Mouse (Mus musculus): ENCODE data around the gene Pld1. TPM values are rescaled to one million over a fixed set of nuclear protein-coding genes. Genes with fewer than 3 reads are reported as not detected.

Pld1 gene
- total RNA-seq, 2 experiments from 2014 or later = 12.1 to 16.4 TPM

GRCm38 (mm10) chr3:28034707-28035333, 96.3 kb downstream of the Pld1 start:
- no peak for DNase-seq
- intact Hi-C loops (cut with DNase I) = no loop called here

DNA sequence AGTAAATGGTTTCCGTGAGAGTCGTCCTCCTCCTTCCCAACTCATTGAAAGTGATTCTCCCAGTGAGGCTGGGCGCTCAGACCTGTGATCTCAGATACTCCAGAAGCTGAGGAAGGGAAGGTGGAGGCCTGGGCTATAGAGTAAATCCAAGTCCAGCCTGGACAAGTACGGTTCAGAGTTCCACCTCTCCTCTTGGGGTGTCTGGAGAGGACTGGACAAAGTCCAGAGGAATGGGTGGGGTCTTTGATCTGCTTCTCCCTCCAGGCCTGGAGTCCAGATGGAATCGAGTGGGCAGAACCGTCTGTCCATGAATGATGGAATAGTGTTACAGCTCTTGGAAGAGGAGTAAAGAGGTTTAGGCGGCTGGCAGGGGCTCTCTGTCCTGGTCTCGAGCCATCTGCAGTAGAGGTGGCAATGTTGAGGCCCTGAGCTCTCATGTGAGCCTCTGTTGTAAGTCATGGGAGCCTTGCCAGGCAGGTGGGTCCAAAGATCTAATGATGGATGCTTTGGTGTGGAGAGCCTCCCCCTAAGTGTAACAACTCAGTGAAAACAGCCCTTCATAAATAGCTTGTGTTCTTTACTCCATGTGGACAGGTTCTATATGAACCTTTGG, 98.9 kb downstream of the Pld1 start:
- no peak for DNase-seq
- intact Hi-C loops (cut with DNase I) = no loop called here

- intact Hi-C loops (cut with DNase I) = loop anchor here (2.0 kb wide), 1 partner anchor 55 kb away; no protein-coding TSS in a partner anchor
- DNase-seq = no peak
Measured at GRCm38 (mm10) chr3:28038106-28038505, 99.6 kb downstream of the Pld1 start.

- intact Hi-C loops (cut with DNase I) = loop anchor here (2.0 kb wide), 1 partner anchor 57 kb away; no protein-coding TSS in a partner anchor
- DNase-seq = peak; percentile 34 to 46
Measured at GRCm38 (mm10) chr3:28039760-28040159, 101.3 kb downstream of the Pld1 start.

GRCm38 (mm10) chr3:28041236-28041635, 102.7 kb downstream of the Pld1 start:
- DNase-seq = no peak
- intact Hi-C loops (cut with DNase I) = no loop called here

GRCm38 (mm10) chr3:28042366-28042765, 103.9 kb downstream of the Pld1 start:
- no peak for DNase-seq
- intact Hi-C loops (cut with DNase I) = no loop called here

GRCm38 (mm10) chr3:28047599-28047998, 109.1 kb downstream of the Pld1 start:
- intact Hi-C loops (cut with DNase I) = no loop called here

DNA sequence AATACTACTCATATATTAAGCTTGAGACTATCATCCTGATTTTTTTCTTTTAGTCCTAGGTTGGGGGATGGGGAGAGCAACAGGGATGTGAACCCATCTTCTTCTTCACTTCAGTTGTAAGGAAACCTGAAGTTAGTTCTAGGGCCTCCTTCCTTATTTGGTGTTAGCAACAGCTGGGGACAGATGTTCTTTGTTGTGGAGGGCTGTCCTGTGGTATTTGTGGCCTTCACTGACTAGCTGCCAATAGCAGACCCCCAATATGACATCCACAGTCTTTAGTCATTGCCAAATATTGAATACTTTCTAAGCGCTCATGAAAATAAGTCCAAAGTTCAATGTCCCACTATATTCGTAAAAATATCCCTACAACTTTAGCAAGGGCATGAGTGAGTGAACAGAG, 111.0 kb downstream of the Pld1 start:
- intact Hi-C loops (cut with DNase I) = no loop called here
- no peak for DNase-seq

More at GRCm38 (mm10) chr3:28047599-28047998, 109.1 kb downstream of the Pld1 start:
- DNase-seq = no peak

DNA sequence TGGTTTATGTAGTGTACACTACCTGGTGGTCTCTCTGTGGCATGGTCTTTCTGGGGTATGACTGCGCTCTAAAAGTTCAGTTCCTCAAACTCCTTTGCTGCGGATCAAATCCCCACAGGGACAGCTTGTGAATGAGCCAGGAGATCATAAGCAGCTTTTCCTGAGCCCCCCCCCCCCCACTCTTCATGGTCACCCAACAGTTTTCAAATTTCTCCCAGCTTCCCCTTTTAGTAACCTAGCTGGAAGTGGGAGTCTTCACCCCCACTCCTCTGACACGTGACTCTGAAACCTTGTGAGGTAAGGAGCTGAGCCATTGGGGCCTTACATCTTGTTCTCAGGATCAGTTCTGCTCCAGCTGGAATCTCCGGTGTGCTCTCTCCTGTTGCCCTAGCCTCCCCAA, 114.6 kb downstream of the Pld1 start:
- DNase-seq = no peak
- intact Hi-C loops (cut with DNase I) = no loop called here

DNA sequence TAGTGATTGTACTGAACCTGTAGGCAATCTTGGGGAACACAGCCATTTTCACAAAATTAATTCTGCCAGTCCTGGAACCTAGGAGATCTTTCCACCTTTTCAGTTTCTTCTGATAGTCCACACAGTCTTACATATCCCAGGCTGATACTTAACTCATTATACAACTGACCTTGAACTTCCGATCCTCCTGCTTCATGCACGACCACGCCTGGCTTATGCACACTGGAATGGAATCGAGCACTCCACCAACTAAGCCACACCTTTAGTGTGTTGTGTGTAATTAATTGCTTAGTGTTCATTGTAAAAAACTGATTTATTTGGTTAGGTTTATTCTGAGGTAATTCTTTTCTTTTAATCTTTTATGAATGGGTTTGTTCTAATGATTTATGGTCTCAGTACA, 122.2 kb downstream of the Pld1 start:
- intact Hi-C loops (cut with DNase I) = no loop called here
- DNase-seq = no peak

DNA sequence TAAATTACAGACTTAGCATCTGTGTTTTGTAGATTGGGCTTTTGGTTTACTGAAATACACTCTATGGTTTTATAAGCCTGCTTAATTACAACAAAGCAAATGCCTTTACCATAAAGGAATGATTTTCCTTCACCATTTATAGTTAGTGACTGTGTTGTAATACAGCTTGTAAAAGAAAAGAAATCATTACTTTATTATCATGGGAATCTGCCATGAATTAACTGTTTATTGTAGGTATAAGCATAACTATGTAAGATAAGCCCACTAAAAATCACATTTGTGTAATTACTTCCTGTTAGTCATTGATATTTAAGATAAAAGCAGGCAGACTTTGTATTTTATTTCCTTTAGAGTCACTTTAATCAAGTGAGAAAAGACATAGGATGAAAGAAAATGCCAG, 122.7 kb downstream of the Pld1 start:
- intact Hi-C loops (cut with DNase I) = no loop called here
- DNase-seq = no peak

DNA sequence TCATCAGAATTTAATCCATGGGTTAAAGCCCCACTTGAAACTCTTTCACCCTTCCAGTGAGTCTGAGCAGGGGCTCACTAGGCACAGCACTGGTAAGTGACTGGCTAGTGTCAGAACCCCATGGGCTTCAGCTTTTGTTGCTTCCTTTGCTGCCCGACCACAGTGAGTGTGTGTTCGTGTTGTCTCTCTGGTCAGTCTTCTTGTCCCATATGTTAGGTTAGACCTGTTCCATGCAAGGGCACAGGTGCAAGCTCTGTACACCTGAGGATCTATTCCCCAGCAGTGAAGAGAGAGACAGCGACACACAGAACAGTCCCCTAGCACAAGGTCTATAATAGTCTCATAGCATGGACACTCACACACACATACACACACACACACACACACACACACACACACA, 140.7 kb downstream of the Pld1 start:
- intact Hi-C loops (cut with DNase I) = no loop called here
- no peak for DNase-seq

DNA sequence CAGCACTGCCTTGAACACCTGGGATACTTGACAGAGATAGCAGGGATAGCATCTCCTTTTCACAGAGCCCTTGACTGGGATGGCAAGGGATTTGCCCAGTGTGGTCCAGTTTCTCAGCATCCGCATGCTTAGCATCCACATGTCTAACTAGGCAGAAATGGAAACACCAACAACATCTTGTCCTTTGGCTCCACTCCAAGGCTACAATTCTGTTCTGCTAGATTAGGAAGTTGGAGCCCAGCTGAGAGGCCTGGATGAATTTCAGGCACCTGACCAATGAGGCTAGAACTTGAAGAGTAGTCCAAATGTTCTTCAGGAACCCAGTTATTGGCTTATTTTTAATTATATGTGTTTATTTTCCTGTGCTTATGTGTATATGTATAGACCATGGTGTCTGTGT, 141.6 kb downstream of the Pld1 start:
- intact Hi-C loops (cut with DNase I) = no loop called here
- peak; percentile 23 to 30 for DNase-seq

DNA sequence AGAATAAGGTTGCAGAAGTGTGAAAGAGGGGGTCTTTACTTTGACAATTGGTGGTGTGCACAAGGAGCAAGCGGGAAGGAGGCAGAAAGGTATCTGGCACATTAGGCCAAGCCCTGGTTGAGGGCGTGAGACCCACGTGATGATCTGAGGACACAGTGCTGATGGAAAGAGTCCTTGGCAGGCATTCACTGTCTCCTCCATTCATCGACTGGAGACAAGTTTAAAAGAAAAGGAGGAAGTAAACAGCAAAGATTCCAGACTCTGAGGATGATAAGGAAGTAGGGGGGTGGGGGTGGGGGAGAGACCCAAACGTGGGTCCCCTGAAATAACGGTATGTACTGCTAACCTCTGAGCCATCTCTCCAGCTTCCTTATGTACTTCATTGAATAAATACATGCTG, 142.5 kb downstream of the Pld1 start:
- no peak for DNase-seq
- intact Hi-C loops (cut with DNase I) = no loop called here

GRCm38 (mm10) chr3:28083218-28083617, 144.7 kb downstream of the Pld1 start:
- no peak for DNase-seq
- intact Hi-C loops (cut with DNase I) = no loop called here

DNA sequence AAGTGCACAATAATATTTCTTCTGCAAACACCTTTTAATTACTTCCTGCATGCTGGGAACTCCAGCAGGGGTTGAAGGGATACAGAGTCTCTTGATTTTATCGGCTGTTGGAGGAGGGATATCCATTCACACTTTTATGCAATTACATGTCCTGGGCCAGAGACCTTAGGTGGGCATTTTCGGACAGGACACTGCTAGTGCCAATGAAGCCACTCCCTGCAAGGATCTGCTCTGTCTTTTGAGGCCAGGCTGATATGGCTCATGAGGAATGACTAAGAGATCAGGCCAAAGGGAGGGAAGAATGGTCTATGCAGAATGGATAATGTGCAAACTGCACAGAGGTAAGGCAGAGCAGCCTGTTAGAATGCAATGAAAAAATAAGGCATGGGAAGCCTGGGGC, 145.8 kb downstream of the Pld1 start:
- intact Hi-C loops (cut with DNase I) = no loop called here
- DNase-seq = no peak

GRCm38 (mm10) chr3:28091296-28091695, 152.8 kb downstream of the Pld1 start:
- DNase-seq = no peak
- intact Hi-C loops (cut with DNase I) = no loop called here

DNA sequence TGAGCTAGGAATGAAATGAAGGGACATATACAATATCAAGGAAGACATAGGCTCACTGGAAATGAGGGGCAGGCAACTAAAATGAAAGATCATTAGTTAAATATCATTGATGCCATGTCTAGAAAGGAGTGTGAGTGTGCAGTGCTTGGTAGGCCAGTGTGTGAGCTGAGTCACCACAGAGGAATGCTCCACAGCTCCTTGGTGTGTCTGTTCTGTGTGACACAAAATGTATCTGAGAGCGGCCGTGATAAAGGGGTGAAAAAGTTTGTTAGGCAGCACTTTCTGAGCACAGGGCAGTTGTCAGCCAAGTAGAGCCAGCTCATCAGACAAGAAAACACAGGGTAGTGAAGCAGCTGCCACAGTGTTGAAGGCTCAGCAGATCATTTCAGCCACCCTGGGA, 153.2 kb downstream of the Pld1 start:
- intact Hi-C loops (cut with DNase I) = no loop called here
- no peak for DNase-seq

- intact Hi-C loops (cut with DNase I) = no loop called here
- DNase-seq = no peak
Measured at GRCm38 (mm10) chr3:28093684-28094302, 155.3 kb downstream of the Pld1 start.

DNA sequence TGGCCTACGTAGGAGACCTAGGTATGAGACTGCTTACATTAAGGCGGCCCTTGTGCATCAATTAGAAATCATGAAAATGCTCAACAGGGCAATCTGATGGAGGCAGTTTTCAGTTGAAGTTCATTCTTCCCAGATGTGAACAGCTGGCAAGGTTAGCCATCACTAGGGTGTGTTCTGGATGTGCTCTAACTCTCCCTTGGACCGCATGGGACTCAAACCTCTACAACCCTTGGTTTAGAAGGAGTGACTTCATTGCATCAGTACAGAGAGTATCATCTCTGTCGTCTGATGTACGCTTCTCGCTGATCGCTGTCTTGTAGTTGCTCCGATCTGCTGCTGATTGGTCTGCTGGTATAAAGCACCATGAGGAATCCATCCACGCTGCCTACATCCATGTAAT, 157.0 kb downstream of the Pld1 start:
- intact Hi-C loops (cut with DNase I) = no loop called here
- no peak for DNase-seq

GRCm38 (mm10) chr3:28099175-28099574, 160.7 kb downstream of the Pld1 start:
- DNase-seq = no peak
- intact Hi-C loops (cut with DNase I) = no loop called here

- intact Hi-C loops (cut with DNase I) = loop anchor here (10.0 kb wide), 1 partner anchor 390 kb away; the partner anchor contains the start of gene Fndc3b
- no peak for DNase-seq
Measured at GRCm38 (mm10) chr3:28104992-28105391, 166.5 kb downstream of the Pld1 start.

Measured in heart, postnatal 36 days (tissue).